Mouse (Mus musculus) embryo, embryonic 9.5 days (tissue): ENCODE measurements at regions not wholly inside any gene's neighbourhood (a gene's known extent, or its start where the extent isn't known, plus 50 kb on each side); places are given as distances from the start of the nearest gene placed in this dataset.

Source experiments
- DNase-seq: peaks from one replicate; pipeline ENCODE4 v3.0.0-alpha.2; 2017; ENCODE audit errors: extremely low spot score

DNA sequence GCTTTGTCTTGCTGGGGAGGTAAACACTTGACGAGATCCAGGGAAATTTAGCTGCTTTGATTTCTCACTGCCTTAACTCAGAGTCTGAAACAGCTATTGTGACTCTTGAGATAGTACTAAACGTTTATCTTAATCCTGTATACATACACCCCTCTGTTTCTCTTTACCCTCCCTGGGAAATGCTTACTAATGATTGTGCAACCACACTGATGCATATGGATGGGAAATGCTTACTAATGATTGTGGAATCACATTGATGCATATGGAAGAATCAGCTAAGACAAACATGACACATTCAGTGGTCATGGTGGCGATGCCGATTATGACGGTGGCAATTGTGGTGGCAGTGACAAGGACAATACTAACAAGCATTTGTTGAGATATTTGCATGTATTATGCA lies 58.9 kb upstream of the Sesn3 start:
- no peak for DNase-seq

DNA sequence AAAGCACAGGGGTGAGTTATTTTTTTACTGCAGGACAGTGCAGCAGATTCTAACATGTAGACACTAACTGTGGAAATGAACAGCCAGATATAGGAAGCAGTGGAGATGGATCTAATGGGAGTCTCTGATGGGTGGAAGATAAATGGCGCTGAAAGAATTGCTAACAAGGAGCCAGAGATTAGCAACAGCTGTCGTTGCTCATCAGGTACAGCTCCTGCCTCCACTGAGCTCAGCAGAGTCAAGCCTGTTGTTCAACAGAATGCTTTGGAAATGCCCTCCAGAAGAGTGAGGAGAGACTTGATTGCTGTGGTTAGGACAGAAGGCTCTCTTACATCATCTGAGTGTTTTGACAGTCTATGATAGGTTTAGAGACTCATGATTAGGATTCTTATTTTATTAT lies 51.9 kb upstream of the Sesn3 start:
- DNase-seq: no peak
